Mouse (Mus musculus) olfactory bulb, adult 2 months (tissue): Measurements from ENCODE around the gene Svop. TPM values are rescaled to one million over a fixed set of nuclear protein-coding genes. Genes with fewer than 3 reads are reported as not detected.

Experiments used
- H3K27ac ChIP-seq: fragments of 200-500 bp; 2 replicates; pipeline ENCODE4 v1.5.1; 2012; ENCODE audit warnings: low read depth, low read length; ENCODE audit not compliant: insufficient read depth
- H3K4me1 ChIP-seq: fragments of 200-500 bp; 2 replicates; pipeline ENCODE4 v1.6.1; 2012; ENCODE audit warnings: low read length; ENCODE audit not compliant: control insufficient read depth, insufficient read depth
- H3K4me3 ChIP-seq: fragments of 200-500 bp; 2 replicates; pipeline ENCODE4 v1.5.1; 2012; ENCODE audit warnings: mild to moderate bottlenecking, low read depth, low read length, moderate library complexity; ENCODE audit not compliant: insufficient read depth
- CTCF ChIP-seq: fragments of 200-500 bp; IDR thresholded peaks from 2 replicates; pipeline ENCODE4 v1.5.1; 2012; ENCODE audit warnings: low read depth, mild to moderate bottlenecking, low read length, moderate library complexity; ENCODE audit not compliant: insufficient read depth
- POLR2A ChIP-seq: fragments of 200-500 bp; IDR thresholded peaks from 2 replicates; pipeline ENCODE4 v1.6.1; 2012; ENCODE audit warnings: mild to moderate bottlenecking, low read depth, low read length, moderate library complexity; ENCODE audit not compliant: insufficient read depth
- WGBS: fragments of 180-500 bp; shearing (Covaris S2); methylation state at CpG from one replicate; pipeline ENCODE4 v1.1.7; 2018; 5-methylcytosine and 5-hydroxymethylcytosine counted together
- polyA plus RNA-seq: library from polyadenylated mRNA; stranded (reverse); fragments of >200 nt; gene quantifications from 2 replicates; pipeline ENCODE4 v1.2.4, GENCODE M21; 2012; ENCODE audit warnings: low replicate concordance; ENCODE audit not compliant: missing spikeins, insufficient read depth, insufficient read length

Gene Svop
- polyA plus RNA-seq, 1 experiment = not detected

GRCm38 (mm10) chr5:113996458-113996857 lies 94.9 kb downstream of the Svop start:
- Histone ChIP-seq H3K4me1 (peaks cover 17% of the 10 kb centered on the region), H3K4me3 (no peak overlapping the region), H3K27ac (no peak overlapping the region)
- 41% methylated on average over 2 of the region's 2 CpGs for WGBS
- no peak for TF ChIP-seq CTCF
- no peak for TF ChIP-seq POLR2A

GRCm38 (mm10) chr5:113993487-113994465 lies 97.6 kb downstream of the Svop start, which contains the start of gene Ssh1:
Gene Ssh1 (minus strand): TSS chr5:113993894.
- Histone ChIP-seq H3K27ac (peak within 1 kb of the TSS; percentile 89), H3K4me1 (peaks cover 37% of the 10 kb centered on the region), H3K4me3 (peak within 1 kb of the TSS; percentile 99)
- under 1% methylated on average over 74 of the region's 83 CpGs for WGBS
- no peak for TF ChIP-seq CTCF
- TF ChIP-seq POLR2A = no peak

- H3K4me3 ChIP-seq = peak overlapping the region; percentile 99
- peak overlapping the region; percentile 89 for H3K27ac ChIP-seq
- TF ChIP-seq POLR2A (no peak), CTCF (no peak)
- peaks cover 37% of the 10 kb centered on the region for H3K4me1 ChIP-seq
- under 1% methylated on average over 22 of the region's 22 CpGs for WGBS
Observed at GRCm38 (mm10) chr5:113993031-113993486, 98.3 kb downstream of the Svop start.

- Histone ChIP-seq H3K4me3 (peak overlapping the region; percentile 99), H3K4me1 (peaks cover 37% of the 10 kb centered on the region), H3K27ac (peak overlapping the region; percentile 89)
- WGBS = 27% methylated on average over 12 of the region's 12 CpGs
- TF ChIP-seq POLR2A (no peak), CTCF (no peak)
Observed at GRCm38 (mm10) chr5:113992339-113992831, 99.0 kb downstream of the Svop start.

GRCm38 (mm10) chr5:113991141-113991540 lies 100.2 kb downstream of the Svop start:
- TF ChIP-seq CTCF = no peak
- no peak for TF ChIP-seq POLR2A
- Histone ChIP-seq H3K4me1 (peaks cover 40% of the 10 kb centered on the region), H3K27ac (no peak overlapping the region), H3K4me3 (no peak overlapping the region)
- 46% methylated on average over 7 of the region's 7 CpGs for WGBS

- 92% methylated on average over 5 of the region's 5 CpGs for WGBS
Observed at GRCm38 (mm10) chr5:113990593-113990992, 100.8 kb downstream of the Svop start.

GRCm38 (mm10) chr5:113989437-113990024 lies 101.8 kb downstream of the Svop start:
- no peak overlapping the region for H3K4me3 ChIP-seq
- no peak for TF ChIP-seq POLR2A
- TF ChIP-seq CTCF = no peak
- WGBS = 63% methylated on average over 20 of the region's 20 CpGs
- peaks cover 46% of the 10 kb centered on the region for H3K4me1 ChIP-seq
- peak overlapping the region; percentile 12; the same call in 1 of the 2 replicates for H3K27ac ChIP-seq

More at GRCm38 (mm10) chr5:113990593-113990992, 100.8 kb downstream of the Svop start:
- H3K4me3 ChIP-seq = no peak overlapping the region
- TF ChIP-seq CTCF (no peak), POLR2A (no peak)
- no peak overlapping the region for H3K27ac ChIP-seq
- H3K4me1 ChIP-seq = peaks cover 45% of the 10 kb centered on the region

GRCm38 (mm10) chr5:113986182-113986961 lies 105.0 kb downstream of the Svop start:
- peaks cover 43% of the 10 kb centered on the region for H3K4me1 ChIP-seq
- H3K4me3 ChIP-seq = no peak overlapping the region
- TF ChIP-seq CTCF (no peak), POLR2A (no peak)
- H3K27ac ChIP-seq = peak overlapping the region; percentile 7
- WGBS = 29% methylated on average over 9 of the region's 9 CpGs
